Mouse (Mus musculus) myocyte (in vitro differentiated cells): ENCODE measurements at regions not wholly inside any gene's neighbourhood (a gene's known extent, or its start where the extent isn't known, plus 50 kb on each side); places are given as distances from the start of the nearest gene placed in this dataset.

Experiments used
- MAX ChIP-seq: IDR thresholded peaks from one replicate; pipeline ENCODE4 v1.6.1; 2011; ENCODE audit warnings: low read depth, mild to moderate bottlenecking, control low read depth
- POLR2A ChIP-seq: IDR thresholded peaks from one replicate; pipeline ENCODE4 v1.6.1; 2011; ENCODE audit warnings: low read depth, mild to moderate bottlenecking, control low read depth, moderate library complexity; ENCODE audit not compliant: insufficient read length
- TCF12 ChIP-seq: IDR thresholded peaks from one replicate; pipeline ENCODE4 v1.6.1; 2011; ENCODE audit warnings: mild to moderate bottlenecking, control low read depth; ENCODE audit not compliant: poor library complexity, insufficient read depth, severe bottlenecking

DNA sequence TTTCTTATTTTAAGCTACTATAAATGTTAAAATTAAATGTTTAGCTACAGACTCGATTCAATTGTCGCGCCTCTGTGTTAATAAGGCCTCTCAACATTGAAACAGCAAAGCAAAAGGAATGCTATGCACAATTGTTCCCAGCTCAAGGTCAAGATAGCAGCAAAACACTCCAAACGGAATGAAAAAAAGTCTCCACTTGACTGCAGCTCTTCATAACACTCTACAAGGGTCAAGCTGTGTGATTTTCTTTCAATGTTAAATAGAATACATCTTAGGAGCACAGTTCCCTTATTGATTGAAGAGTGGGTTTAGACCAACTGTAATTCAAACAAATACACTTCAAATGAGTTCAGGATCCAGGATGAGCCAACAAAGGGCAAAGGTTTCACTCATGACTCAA, 63.9 kb upstream of the Gm11146 start:
- no peak for TF ChIP-seq MAX
- no peak for TF ChIP-seq TCF12
- TF ChIP-seq POLR2A, result no peak
